8 mouse cellular contexts compared by ENCODE assay signal in genomic region chr3:52047537-52047936, GRCm38 (mm10). TPM values are rescaled to one million over a fixed set of nuclear protein-coding genes. Genes with fewer than 3 reads are reported as not detected.
DNase-seq lines count a peak whose midpoint lies in the region; ATAC-seq lines count a peak whose summit lies in the region.

No protein-coding gene starts in this region.

- H3K27me3 ChIP-seq in kidney, embryonic 16.5 days (ENCODE audit: insufficient read depth, low read length), result no peaks in the 10 kb centered on the region
- no peaks in the 10 kb centered on the region for H3K27me3 ChIP-seq in embryonic facial prominence, embryonic 15.5 days
- no peaks in the 10 kb centered on the region for H3K27me3 ChIP-seq in intestine, embryonic 15.5 days (replicated peaks)
- H3K27me3 ChIP-seq in neural tube, embryonic 12.5 days (replicated peaks), result no peaks in the 10 kb centered on the region

- WGBS in kidney, embryonic 16.5 days, result 83% methylated on average over 8 of the region's 8 CpGs
- WGBS in embryonic facial prominence, embryonic 15.5 days, result 72% methylated on average over 8 of the region's 8 CpGs
- WGBS in intestine, embryonic 15.5 days, result 73% methylated on average over 8 of the region's 8 CpGs
- 76% methylated on average over 8 of the region's 8 CpGs for WGBS in neural tube, embryonic 12.5 days

- H3K36me3 ChIP-seq in kidney, embryonic 16.5 days (ENCODE audit: insufficient read depth, low read length), result no peaks in the 10 kb centered on the region
- no peaks in the 10 kb centered on the region for H3K36me3 ChIP-seq in embryonic facial prominence, embryonic 15.5 days
- H3K36me3 ChIP-seq in intestine, embryonic 15.5 days, result no peaks in the 10 kb centered on the region
- peaks cover 4% of the 10 kb centered on the region; the same call in 1 of the 2 replicates for H3K36me3 ChIP-seq in neural tube, embryonic 12.5 days

- no peak for ATAC-seq in kidney, embryonic 16.5 days (ENCODE audit: low FRiP score, low TSS enrichment)
- no peak for ATAC-seq in embryonic facial prominence, embryonic 15.5 days (ENCODE audit: insufficient number of reproducible peaks, low FRiP score, low TSS enrichment, low read depth)
- no peak for ATAC-seq in intestine, embryonic 15.5 days
- no peak for ATAC-seq in neural tube, embryonic 12.5 days (ENCODE audit: low FRiP score, low read depth)

- H3K27ac ChIP-seq in kidney, embryonic 16.5 days (ENCODE audit: low read length), result peak overlapping the region; percentile 97
- peak overlapping the region; percentile 95 for H3K27ac ChIP-seq in embryonic facial prominence, embryonic 15.5 days (replicated peaks)
- peak overlapping the region; percentile 94 for H3K27ac ChIP-seq in intestine, embryonic 15.5 days
- H3K27ac ChIP-seq in neural tube, embryonic 12.5 days, result peak overlapping the region; percentile 70; the same call in 1 of the 2 replicates

- DNase-seq in kidney, postnatal 14 days, result no peak
- DNase-seq in frontal cortex, postnatal 10 days (ENCODE audit: low spot score in 2 of 2), result no peak
- no peak for DNase-seq in spleen, postnatal 10 days (ENCODE audit: low spot score in 2 of 2)
- DNase-seq in kidney, postnatal 4 days, result no peak

- H3K4me2 ChIP-seq in kidney, embryonic 16.5 days (replicated peaks; ENCODE audit: low read depth, low read length), result peak overlapping the region; percentile 59
- H3K4me2 ChIP-seq in embryonic facial prominence, embryonic 15.5 days (replicated peaks), result no peak overlapping the region
- peak overlapping the region; percentile 70 for H3K4me2 ChIP-seq in intestine, embryonic 15.5 days (replicated peaks)
- H3K4me2 ChIP-seq in neural tube, embryonic 12.5 days (replicated peaks), result peak overlapping the region; percentile 60

- H3K4me3 ChIP-seq in kidney, embryonic 16.5 days (ENCODE audit: low read length), result peak overlapping the region; percentile 38; the same call in 1 of the 2 replicates
- H3K4me3 ChIP-seq in embryonic facial prominence, embryonic 15.5 days (replicated peaks), result no peak overlapping the region
- no peak overlapping the region for H3K4me3 ChIP-seq in intestine, embryonic 15.5 days (replicated peaks)
- H3K4me3 ChIP-seq in neural tube, embryonic 12.5 days, result 0 out of 2 replicates have a peak overlapping the region, but pooled peaks have one; percentile 15

- peak overlapping the region; percentile 73 for H3K9ac ChIP-seq in kidney, embryonic 16.5 days (replicated peaks; ENCODE audit: low read length)
- no peak overlapping the region for H3K9ac ChIP-seq in embryonic facial prominence, embryonic 15.5 days
- H3K9ac ChIP-seq in intestine, embryonic 15.5 days, result peak overlapping the region; percentile 46; the same call in 1 of the 2 replicates
- peak overlapping the region; percentile 36 for H3K9ac ChIP-seq in neural tube, embryonic 12.5 days

- H3K4me1 ChIP-seq in kidney, embryonic 16.5 days (ENCODE audit: insufficient read depth, low read length), result peaks cover 43% of the 10 kb centered on the region
- peaks cover 46% of the 10 kb centered on the region for H3K4me1 ChIP-seq in embryonic facial prominence, embryonic 15.5 days
- H3K4me1 ChIP-seq in intestine, embryonic 15.5 days (replicated peaks), result peaks cover 42% of the 10 kb centered on the region
- H3K4me1 ChIP-seq in neural tube, embryonic 12.5 days, result peaks cover 48% of the 10 kb centered on the region

- H3K9me3 ChIP-seq in kidney, embryonic 16.5 days (ENCODE audit: low read length), result no peaks in the 10 kb centered on the region
- H3K9me3 ChIP-seq in embryonic facial prominence, embryonic 15.5 days (replicated peaks), result no peaks in the 10 kb centered on the region
- no peaks in the 10 kb centered on the region for H3K9me3 ChIP-seq in intestine, embryonic 15.5 days
- 0 out of 2 replicates have a peak, but pooled peaks cover 9% of the 10 kb centered on the region for H3K9me3 ChIP-seq in neural tube, embryonic 12.5 days

RNA-seq across cellular contexts. Expression of gene Maml3, which starts 57.3 kb away (rescaled TPM):
- polyA plus RNA-seq in kidney, embryonic 16.5 days (2015; fragmentation: Nextera tagmentation; extraction: Ambion mirVana), result 6.7 and 8.1 TPM in 2 replicates
- 6.5 TPM in 2 replicates for polyA plus RNA-seq in embryonic facial prominence, embryonic 15.5 days (2015; fragmentation: Nextera tagmentation; extraction: Ambion mirVana)
- polyA plus RNA-seq in intestine, embryonic 15.5 days (2015; fragmentation: Nextera tagmentation; extraction: Ambion mirVana), result 4.1 and 4.9 TPM in 2 replicates
- polyA plus RNA-seq in neural tube, embryonic 12.5 days (2016; fragmentation: Nextera tagmentation; extraction: Ambion mirVana), result 9.2 and 9.4 TPM in 2 replicates

Comparison
In these comparisons a context has a peak if more than half of its experiments do, and no peak if none do; other contexts are left out.
1. H3K4me3 ChIP-seq: peak in kidney, embryonic 16.5 days (single experiment) and neural tube, embryonic 12.5 days (single experiment); none in embryonic facial prominence, embryonic 15.5 days (single experiment) and intestine, embryonic 15.5 days (single experiment).
2. Peak in every context shown above with its lines, with median percentiles within 50 percentile points of each other: H3K27ac ChIP-seq.